Mouse (Mus musculus) lung, postnatal 0 days (tissue): Measurements from ENCODE around the gene Nudcd3.

Source experiments
- CTCF ChIP-seq: IDR thresholded peaks from 2 replicates; pipeline ENCODE4 v1.5.1; 2016; ENCODE audit warnings: antibody characterized with exemption, mild to moderate bottlenecking
- EP300 ChIP-seq: IDR thresholded peaks from 2 replicates; pipeline ENCODE4 v1.6.1; 2016; ENCODE audit warnings: antibody characterized with exemption, mild to moderate bottlenecking, control low read depth

- TF ChIP-seq EP300 (no peak), CTCF (no peak)
Measured at GRCm38 (mm10) chr11:6123605-6124120, 76.6 kb downstream of the Nudcd3 start.
